Comparison of ENCODE assay signal across 12 mouse cellular contexts in the genomic region with DNA sequence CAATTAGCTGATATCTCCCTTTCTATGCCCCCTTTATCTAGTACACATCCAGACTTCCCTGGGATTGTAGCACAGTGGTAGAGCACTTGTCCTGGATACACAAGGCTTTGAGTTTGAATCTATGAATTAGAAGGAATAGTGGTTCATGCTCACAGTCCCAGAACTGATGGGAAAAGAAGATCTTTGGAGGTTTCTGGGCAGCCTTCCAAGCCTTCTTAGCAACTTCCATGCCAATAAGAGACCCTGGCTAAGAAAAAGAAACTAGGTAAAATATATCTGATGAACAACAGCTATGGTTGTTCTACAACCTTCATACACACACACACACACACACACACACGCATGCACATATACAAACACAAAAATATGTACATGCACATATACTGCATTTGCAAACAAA.
"Had no signal": no experiment of that assay in that cellular context is flagged by ENCODE, and none has a peak within 500 bp of the region (broad histone marks: within the 10 kb centered on the region; RNA-seq: fewer than 3 reads in every experiment).

No protein-coding gene starts in this region.

- ATAC-seq: intestine, postnatal 0 days; liver, postnatal 0 days had no signal

- H3K36me3 ChIP-seq: liver, embryonic 13.5 days; neural tube, embryonic 12.5 days had no signal

- DNase-seq: kidney, adult 8-10 months; kidney, postnatal 25 days; liver; liver, embryonic 13.5 days; liver, postnatal 0 days; lung, postnatal 36 days; midbrain, embryonic 14.5 days; right cerebral cortex, postnatal 14 days; thymus, adult 18-20 months; thymus, postnatal 14 days had no signal

- H3K4me2 ChIP-seq: liver, embryonic 13.5 days; neural tube, embryonic 12.5 days had no signal

- H3K9ac ChIP-seq: liver, embryonic 13.5 days; liver, postnatal 0 days; neural tube, embryonic 12.5 days had no signal

- H3K27me3 ChIP-seq: liver, embryonic 13.5 days; neural tube, embryonic 12.5 days had no signal

- H3K9me3 ChIP-seq: liver, embryonic 13.5 days; neural tube, embryonic 12.5 days had no signal

- H3K4me3 ChIP-seq: liver, embryonic 13.5 days; neural tube, embryonic 12.5 days had no signal

- H3K27ac ChIP-seq: liver, embryonic 13.5 days; neural tube, embryonic 12.5 days had no signal

- H3K4me1 ChIP-seq: liver, embryonic 13.5 days; neural tube, embryonic 12.5 days had no signal
